Mouse (Mus musculus): Measurements from ENCODE around the gene Dennd5b.

DNA sequence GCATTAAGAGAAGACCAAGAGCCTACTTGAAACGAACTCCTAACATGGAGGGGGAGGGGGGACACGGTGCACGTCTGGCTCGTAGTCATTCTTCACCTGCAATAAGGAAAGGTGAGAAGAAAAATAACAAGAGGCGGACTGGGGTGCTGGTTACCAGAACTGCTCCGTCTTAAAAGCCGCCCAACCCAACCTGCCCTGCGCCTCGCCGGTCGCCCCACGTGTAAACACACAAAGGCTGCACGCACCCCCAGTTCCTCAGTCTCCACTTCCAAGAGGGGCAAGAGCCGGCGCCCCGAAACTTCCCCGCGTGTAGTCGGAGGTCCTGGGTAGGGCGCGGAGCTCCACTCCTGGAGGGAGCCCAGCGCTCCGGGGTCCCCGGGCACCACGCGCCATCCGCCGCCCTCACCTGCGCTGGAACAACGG, 157.1 kb downstream of the Dennd5b start:
- TF ChIP-seq CTCF (IDR thresholded peaks at IDR 0.05; ENCODE audit: low read depth, low read length) (no peak), GATA2 (IDR thresholded peaks at IDR 0.05; ENCODE audit: borderline replicate concordance, low read depth, low read length) (no peak)
